Mouse (Mus musculus) embryo, embryonic 11.5 days (tissue): Measurements from ENCODE around the gene Crim1.
"Not testable (repeated sequence)": the region's sequence is repeated elsewhere in the genome, so short reads cannot be mapped to it uniquely, and the experiment has no call there.

ENCODE experiments used
- DNase-seq: peaks from one replicate; pipeline ENCODE4 v3.0.0-alpha.2; 2012; ENCODE audit warnings: low read depth, low spot score

The Crim1 gene

GRCm38 (mm10) chr17:78250149-78250938, 50.3 kb downstream of the Crim1 start:
- no peak for DNase-seq

GRCm38 (mm10) chr17:78253587-78253986, 53.5 kb downstream of the Crim1 start:
- DNase-seq = not testable (repeated sequence)

- DNase-seq = no peak
Observed at GRCm38 (mm10) chr17:78254256-78254655, 54.2 kb downstream of the Crim1 start.

- no peak for DNase-seq
Observed at GRCm38 (mm10) chr17:78255711-78256110, 55.7 kb downstream of the Crim1 start.

GRCm38 (mm10) chr17:78256534-78256933, 56.5 kb downstream of the Crim1 start:
- DNase-seq = no peak

GRCm38 (mm10) chr17:78261684-78262083, 61.6 kb downstream of the Crim1 start:
- no peak for DNase-seq

GRCm38 (mm10) chr17:78264116-78264515, 64.1 kb downstream of the Crim1 start:
- DNase-seq = no peak

GRCm38 (mm10) chr17:78265135-78265534, 65.1 kb downstream of the Crim1 start:
- DNase-seq = no peak

- DNase-seq = no peak
Observed at GRCm38 (mm10) chr17:78266271-78266670, 66.2 kb downstream of the Crim1 start.

GRCm38 (mm10) chr17:78268591-78268990, 68.5 kb downstream of the Crim1 start:
- DNase-seq = no peak

- DNase-seq = no peak
Observed at GRCm38 (mm10) chr17:78269311-78269710, 69.3 kb downstream of the Crim1 start.

- DNase-seq = no peak
Observed at GRCm38 (mm10) chr17:78270019-78270418, 70.0 kb downstream of the Crim1 start.

GRCm38 (mm10) chr17:78271731-78272130, 71.7 kb downstream of the Crim1 start:
- DNase-seq = no peak

GRCm38 (mm10) chr17:78272142-78272541, 72.1 kb downstream of the Crim1 start:
- no peak for DNase-seq

GRCm38 (mm10) chr17:78272713-78273483, 72.8 kb downstream of the Crim1 start:
- DNase-seq = no peak

GRCm38 (mm10) chr17:78273875-78274274, 73.8 kb downstream of the Crim1 start:
- DNase-seq = no peak

- DNase-seq = no peak
Observed at GRCm38 (mm10) chr17:78274609-78275506, 74.8 kb downstream of the Crim1 start.

GRCm38 (mm10) chr17:78275507-78275813, 75.4 kb downstream of the Crim1 start:
- DNase-seq = no peak

GRCm38 (mm10) chr17:78279191-78279590, 79.1 kb downstream of the Crim1 start:
- no peak for DNase-seq

- DNase-seq = no peak
Observed at GRCm38 (mm10) chr17:78280991-78281712, 81.1 kb downstream of the Crim1 start.

- DNase-seq = no peak
Observed at GRCm38 (mm10) chr17:78283271-78283992, 83.4 kb downstream of the Crim1 start.
